Mouse (Mus musculus): ENCODE measurements at regions not wholly inside any gene's neighbourhood (a gene's known extent, or its start where the extent isn't known, plus 50 kb on each side); places are given as distances from the start of the nearest gene placed in this dataset.

DNA sequence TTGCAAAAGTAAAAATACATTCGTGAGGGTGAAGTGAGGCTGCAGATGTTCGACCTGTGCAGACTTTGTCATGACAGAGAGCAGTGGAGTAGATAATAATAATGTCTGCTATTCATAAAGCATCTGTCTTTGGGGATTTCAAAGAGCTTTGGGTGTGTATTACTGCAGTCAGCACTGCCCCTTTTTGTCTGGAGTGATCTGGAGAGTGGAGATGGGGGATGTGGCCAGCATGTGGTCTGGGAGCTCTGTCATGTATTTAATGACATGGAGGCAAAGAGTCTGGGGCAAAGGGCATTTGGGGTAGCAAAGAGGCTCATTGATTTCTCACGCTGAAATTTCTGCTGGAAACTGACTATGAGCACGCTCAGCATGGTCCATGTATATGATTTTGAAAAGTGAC, 510.8 kb upstream of the Pou3f2 start:
- CTCF ChIA-PET = no interaction called here

DNA sequence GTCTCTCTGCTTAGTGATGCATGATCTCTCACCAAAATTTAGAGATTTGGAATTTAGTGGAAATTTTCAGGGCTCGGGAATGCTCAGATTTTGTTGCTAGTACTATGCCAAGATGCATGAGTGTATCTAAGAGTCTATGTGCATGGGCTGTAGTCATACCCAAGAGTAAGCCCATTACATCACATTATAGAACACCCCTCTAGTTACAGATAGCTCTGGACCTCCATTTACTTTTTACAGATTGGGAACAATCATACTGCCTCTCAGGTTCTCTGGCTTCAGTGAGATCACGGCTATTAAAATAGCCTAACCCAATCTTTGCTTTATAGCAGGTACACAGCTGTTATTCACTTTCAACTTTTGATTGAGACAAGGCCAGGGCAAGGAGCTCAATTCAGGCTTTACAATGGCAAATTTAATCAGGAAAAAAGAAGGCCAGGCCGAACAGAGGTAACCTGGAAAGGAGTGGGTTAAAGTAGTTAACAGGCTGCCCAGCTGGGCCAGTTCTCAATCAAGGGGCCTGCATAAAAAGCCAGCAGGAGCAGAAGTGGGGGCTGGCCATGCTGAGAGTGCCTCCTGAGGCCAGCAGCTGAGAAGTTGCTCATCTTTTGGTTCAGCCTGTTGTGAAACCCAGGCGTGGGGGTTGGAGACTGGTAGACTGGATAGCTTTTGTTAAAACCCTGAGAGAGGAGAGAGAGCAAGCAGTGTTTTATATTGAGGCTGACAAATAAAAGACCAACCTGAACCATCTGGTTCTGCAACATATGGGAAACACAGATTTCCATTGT, 509.2 kb upstream of the Pou3f2 start:
- CTCF ChIA-PET = no interaction called here

DNA sequence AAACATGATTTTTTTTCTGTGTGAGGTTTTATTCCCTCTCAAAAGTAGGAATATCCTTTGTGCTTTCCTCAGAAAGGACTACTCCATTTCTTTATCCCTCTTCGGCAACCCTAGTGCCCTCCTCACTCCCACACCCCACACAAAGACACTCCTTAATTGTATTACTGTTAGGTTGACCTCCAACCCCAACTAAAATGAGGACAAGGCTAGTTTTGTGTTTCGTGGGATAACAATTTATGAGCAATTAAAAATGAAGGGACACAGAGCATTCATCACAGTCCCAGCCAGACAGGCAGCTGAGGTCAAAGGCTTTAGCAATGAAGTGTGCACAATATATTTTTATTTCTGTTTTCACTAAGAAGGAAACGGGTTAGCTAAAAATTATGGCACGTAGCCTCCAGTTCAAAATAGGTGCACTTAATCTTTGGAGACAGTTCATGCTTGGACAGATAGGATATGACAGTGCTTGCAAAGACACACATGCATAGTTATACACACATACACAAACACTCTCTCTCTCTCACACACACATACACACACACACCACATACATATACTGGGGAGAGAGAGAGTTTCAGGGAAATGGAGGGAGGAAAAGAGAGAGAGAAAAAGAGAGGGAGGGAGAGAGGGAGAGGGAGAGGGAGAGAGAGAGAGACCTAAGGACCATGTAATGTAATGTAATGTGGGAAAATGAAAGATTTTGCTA, 498.8 kb upstream of the Pou3f2 start:
- CTCF ChIA-PET = no interaction called here

DNA sequence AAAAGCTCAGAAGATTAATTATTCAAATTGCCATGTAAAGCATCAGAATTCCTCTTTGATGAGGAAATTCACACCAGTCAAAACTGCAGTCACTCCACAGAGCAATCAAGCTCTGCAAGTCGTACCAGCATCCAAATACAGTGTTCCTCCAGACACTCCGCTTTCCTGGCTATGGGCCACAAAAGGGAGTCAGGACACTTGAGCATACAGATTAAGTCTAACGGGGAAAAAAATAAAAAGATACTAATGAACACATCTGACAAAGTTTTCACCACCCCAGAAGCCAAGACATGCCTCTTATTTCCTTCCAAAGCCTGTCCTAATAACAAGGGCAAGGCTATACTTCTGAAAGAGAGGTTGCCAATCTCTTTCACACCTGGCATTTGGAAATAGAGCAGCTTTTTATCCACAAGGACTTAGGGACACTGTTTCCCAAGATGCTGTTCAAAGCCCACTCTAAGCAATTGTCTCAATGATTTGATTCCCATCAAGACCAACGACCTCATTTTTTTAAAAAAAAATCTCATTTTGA, 485.5 kb upstream of the Pou3f2 start:
- CTCF ChIA-PET = no interaction called here

DNA sequence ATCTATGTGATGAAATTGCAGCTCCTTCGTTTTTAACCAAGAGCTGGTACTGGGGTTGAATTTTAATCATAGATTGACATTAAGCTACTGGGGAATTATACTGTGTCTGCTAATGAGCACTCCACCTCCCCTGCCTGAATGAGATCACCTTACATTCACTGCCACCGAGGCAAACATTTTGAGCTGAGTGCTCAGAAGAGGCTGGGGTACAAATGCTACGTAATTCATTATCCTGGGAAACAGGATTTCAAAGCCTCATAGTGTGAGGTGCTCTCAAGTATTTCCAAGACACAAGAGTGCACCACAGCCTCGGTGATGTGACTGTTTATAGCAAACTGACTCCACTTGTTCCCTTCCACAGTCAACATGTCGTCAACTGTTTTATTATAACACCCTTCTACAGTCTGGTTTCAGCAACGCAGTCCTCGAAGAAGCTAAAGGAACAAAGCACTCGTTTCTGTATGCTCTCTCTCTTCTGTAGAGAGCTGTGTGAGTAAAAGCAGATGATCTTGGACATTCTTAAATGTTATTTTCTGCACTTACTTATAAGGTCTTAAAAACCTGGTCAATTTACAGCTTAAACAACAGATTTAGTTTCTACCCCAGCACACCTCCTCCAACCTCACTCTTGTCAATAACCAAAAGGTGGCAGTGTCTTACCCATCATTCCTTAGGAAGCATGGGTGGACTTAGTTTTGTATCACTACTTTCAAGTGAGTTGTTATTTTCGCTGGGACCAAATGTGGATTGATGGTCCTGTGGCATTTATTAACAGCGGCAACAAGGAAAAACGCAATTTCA, 484.8 kb upstream of the Pou3f2 start:
- CTCF ChIA-PET = no interaction called here

DNA sequence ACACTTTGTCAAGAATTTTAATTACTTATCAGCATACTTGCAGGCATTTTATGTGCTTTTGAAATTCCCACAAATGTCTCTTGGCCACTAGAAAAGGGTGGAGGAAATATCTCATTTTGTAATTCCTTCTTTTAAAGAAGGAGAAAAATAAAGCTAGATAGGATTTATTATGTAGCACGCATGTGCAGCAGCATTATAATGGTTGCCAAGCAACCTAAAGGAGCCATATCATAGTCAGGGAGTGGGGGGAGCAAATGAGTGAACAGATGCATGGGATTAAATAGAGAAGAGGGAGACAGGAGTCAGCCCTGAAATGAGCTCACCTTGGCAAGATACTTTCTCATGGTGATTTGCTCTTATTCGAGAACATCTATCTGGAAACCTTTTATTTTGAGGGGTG, 483.0 kb upstream of the Pou3f2 start:
- CTCF ChIA-PET = no interaction called here

DNA sequence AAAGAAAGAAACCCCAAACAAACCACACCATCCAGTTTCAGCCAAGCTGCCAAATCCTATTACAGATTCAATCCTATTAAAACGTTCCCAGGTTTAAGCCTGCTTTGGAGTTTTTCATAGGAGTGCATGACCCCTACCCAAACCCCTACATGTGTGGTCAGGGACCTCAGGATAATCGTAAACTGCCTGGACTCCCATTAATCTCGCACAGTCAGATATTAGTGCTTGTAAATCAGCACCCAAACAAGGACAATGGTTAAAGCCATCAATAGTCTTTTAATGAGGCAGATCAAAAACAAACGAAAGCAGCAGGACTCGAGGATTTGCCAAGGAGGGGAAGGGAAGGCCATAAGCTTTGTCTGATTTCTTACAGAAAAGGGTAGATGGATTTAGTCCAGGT, 482.3 kb upstream of the Pou3f2 start:
- CTCF ChIA-PET = no interaction called here

DNA sequence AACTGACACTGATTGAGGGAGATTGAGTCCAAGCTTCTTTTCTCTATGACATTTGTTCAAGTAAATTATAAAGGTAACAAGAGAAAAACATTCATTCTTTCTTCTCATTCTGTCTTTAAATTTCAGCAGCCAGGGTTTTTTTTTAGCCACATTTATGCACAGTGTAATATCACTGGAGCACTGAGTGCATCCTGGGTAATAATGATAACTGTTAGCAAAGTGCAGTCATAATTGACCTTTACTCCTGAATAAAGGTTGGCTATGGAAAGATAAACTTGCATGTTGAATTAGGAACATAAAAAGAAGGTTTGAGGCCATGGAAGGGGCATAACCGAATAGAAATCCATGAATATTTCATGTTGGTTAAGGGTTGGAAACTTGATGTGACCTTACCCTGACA, 461.3 kb upstream of the Pou3f2 start:
- CTCF ChIA-PET = no interaction called here

DNA sequence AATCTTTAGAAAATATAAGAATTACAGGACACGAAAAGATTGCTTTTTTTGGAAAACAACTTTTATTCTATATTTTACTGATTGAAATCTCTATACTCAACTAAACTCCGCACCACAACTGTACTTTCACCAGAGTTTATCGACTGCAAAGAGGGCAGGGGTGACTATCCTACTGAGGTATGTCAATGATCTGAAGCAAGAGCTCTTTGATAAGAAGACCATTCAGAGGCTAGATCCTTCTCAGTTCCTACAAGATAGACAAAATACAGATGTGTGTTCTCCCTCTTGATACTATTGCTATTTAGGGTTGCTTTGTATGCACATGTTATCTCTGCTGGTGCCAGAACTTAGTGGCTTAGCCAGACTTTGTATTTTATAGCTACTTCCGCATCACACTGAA, 460.7 kb upstream of the Pou3f2 start:
- CTCF ChIA-PET = no interaction called here

DNA sequence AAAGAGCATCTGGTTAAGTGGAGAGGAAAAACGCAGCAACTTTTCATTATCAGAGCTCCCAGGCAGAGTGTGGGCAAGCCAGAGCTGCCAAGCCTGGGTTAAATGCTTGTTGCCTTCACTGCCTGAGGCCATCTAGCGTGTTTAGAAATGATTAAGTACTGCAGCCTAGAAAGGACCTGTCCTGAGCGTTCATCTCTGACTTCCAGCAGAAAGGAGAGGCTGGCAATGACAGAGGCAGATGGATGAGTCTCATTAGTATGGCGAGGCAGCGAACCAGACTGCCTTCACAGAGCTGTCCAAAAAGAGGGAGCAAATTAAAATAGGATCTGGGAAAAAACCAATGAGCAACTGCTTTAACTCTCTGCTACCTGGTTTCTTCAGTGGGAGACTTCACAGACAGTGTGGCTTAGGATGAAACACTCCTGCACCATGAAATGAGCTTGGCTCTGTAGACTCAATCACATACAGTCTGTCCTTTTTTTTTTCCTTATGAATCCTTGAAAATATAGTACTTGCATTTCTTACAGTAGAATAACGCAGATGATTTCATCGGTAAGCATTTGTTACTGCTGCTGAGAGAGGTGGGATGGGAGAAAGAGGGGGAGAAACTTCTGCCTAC, 458.7 kb upstream of the Pou3f2 start:
- CTCF ChIA-PET = no interaction called here

DNA sequence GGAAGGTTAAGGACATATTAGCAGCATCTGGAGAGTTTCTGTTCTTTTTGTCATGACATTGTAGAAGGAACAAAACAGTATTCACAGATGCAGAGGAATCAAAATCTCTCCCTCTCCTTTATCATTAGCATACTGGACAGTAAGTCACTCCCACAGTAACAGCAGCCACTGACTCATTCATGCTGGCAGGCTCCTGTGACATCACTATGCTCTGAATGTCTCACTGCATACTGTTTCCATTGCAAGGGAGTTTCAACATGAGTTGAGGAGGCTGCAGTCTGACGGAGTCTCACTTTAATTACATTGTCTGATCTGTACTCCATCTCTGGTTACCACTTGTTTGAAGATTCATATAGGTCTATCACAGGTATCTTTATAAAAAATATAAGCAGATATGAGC, 450.1 kb upstream of the Pou3f2 start:
- CTCF ChIA-PET = no interaction called here

DNA sequence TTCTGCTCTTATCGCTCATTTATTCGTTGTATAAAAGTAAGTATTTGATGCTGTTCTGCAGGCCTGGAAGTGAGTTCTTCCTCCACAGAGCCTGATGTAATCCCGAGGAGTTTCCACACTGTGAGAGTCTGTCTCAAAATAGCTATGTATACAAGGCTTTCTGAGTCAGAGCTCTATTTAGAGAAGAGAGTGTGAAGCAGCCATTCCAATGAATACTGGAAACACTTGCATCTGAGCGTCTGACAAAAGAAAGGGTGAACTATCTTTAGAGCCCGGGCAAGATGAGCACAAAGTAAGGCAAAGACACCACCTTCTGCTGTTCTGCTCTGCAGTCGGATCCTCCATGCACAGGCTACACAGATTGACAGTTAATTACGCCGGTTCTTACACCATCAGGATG, 436.0 kb upstream of the Pou3f2 start:
- CTCF ChIA-PET = no interaction called here

DNA sequence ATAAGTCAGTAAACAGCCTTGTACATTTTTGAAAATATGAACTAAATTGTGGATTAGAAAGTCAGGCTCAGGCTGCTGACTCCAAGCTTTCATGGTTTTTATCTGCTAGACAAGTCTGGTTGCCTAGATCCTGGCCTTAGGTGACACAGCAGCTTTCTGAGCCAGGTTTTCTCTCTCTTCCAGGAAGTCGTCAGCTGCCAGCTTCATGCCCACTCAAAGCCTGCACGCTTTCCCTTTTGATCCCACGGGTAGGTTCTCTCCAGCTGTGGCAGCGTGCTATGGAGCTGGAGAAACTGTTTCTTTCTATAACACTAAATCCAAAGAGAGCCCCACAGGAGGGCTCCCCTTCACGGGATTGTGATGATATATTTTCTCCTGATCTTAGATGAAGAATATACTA, 426.7 kb upstream of the Pou3f2 start:
- CTCF ChIA-PET = no interaction called here

DNA sequence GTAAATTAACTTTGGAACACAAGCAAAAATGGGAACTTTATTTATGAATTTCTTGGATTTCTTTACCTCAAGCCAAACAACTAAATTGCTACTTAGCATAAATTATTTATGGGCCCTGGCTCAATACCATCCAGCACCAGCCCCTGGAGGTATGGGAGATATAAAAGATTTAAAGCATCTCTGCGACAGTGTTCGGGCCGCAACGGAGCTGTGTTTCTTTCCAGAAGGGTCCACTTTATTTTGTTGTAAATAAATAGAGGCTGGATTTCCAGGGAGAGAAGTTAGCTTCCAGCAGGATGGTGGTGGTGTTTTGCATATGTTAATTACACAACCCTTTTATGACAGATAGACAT, 404.5 kb upstream of the Pou3f2 start:
- CTCF ChIA-PET = no interaction called here

DNA sequence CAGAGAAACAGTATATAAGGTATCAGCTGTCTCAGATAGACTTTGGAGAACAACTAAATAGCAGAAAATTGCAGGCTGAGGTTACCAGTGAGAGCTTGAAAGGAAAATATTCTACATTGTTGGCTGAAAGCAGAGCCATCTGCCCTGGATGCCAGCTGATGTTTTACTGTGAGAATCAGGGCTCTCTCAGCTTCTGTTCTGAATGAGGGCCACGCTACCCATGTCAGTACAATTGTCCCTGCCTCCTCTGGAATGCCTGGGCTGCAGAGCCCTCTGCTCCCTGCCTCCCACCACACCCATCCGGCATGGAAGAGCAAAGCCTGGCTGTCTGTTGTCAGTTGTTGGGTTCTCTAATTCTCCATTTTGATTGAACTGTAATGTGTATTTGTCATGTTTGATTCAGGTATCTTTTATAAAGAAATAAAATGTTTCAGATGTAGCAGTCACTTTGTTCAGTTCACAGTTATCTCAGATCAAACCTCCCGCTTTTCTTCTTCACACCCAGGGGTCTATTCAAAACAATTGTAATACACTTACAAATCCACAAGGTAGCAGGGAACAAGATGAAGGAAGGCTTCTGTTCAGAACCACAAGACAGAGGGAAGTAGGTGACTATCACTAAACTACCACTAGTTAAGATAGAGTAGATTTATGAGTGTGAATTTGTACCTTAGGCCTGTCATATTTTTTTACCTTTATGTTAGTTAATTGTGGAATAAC, 404.0 kb upstream of the Pou3f2 start:
- CTCF ChIA-PET = no interaction called here

DNA sequence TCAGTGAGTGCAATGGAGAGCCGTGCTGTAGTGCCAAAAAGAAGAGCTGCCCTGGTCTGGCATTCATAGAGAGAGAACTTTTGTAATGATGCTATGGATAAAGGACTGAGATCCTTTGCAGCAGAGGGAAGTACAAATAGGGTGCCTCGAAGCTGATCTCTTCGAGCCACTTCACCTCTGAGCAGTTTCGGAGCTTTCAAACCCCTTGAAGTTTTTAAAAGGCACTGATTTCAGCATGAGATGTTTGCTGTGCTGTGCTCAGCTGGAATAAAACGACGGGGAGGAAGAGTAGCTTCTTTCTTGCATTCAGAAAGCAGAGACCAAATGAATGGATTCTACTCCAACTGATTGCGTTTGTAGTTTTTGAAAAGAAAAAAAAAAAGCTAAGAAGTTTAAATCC, 392.5 kb upstream of the Pou3f2 start:
- CTCF ChIA-PET = no interaction called here

DNA sequence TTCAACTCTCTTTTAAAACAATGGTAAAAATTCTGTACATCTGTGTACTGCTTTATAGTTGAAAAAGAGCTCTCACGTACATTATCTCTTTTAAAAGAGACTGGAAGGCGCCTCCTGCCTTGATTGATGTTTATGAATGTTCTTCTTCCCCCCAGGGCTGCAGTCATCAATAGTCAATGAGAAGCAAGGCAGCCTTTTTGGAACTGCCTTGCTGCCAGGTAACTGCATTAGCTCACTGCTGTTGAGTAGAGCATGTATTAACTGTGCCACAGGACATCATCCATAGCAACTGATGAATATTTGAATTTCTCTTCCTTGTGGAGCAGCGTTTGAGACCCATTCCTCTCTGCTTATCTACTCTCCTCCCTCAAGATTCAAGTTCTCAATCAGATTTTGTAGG, 387.2 kb upstream of the Pou3f2 start:
- CTCF ChIA-PET = no interaction called here

DNA sequence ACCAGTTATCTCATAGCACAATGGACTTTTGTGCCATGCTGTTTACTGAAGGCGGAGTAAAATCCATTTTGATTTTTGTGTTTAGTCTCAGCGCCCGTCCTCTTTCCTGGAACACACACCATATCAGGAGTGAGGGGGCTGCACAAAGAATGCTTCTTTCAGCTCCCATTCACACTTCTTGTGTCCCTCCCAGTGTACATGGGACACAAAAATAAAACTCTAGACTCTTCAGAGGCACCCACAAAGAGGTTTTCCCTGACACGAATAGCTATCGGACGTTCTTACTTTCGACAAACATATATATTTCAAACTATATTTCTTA, 347.9 kb upstream of the Pou3f2 start:
- CTCF ChIA-PET = no interaction called here

DNA sequence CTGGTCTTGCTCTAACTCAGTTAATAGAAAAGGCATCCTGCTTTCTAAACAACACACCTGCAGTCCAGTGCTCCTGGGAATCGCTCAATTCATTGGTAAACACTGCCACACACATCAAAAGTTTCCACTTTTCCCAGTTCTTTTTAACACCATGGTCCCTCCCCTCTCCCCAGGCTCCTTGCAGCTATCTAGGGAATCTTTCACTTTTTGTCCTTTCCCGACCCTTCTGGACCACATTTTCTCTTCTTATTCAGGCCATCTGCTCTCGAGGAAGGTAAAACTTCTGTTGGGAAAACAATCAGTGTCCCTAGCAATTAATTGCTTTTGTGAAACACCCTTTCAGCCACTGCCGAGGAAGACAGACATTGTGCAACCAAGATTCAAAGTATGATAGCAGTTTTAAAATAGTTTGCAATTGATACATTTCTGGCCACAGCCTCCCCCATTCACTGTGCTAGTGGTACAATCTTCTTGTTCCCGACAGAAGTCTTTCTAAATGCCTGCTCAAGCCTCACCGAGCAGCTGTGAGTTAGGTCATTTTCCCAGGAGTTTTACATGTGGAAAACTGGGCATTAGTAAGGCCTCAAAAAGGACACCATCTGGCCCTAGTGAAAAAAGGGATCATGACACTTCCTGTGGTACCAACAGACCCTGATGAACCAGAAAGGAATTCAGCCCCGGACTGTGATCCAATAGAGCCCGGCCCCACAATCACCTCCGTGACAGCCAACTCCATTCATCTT, 347.4 kb upstream of the Pou3f2 start:
- CTCF ChIA-PET = no interaction called here

DNA sequence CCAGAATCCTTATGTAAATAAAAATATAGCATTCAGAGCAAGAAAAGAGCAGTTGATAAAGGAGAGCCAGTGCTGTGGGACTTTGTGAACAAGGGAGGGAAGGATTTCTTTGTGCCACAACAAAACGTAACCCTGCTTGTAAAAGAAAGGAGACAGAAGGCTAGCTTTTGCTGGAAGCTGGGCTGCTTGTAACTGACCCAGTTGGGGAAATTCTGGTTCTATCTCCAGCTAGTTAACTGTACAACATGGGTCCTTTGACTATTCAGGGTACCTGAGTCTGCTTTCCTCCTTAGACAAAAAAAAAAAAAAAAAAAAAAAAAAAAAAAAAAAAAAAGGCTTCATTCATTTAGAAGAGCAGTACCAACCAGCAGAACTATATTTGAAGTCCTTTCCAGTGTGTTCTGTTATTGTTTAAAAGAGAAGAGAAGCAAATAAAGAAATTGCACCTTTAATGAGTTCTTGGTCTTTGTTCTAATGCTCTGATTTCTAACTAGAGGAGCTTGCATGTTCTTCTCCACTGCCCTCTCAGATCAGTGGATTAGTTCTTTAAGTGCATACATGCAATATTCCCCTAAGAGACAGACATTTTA, 345.8 kb upstream of the Pou3f2 start:
- CTCF ChIA-PET = no interaction called here

DNA sequence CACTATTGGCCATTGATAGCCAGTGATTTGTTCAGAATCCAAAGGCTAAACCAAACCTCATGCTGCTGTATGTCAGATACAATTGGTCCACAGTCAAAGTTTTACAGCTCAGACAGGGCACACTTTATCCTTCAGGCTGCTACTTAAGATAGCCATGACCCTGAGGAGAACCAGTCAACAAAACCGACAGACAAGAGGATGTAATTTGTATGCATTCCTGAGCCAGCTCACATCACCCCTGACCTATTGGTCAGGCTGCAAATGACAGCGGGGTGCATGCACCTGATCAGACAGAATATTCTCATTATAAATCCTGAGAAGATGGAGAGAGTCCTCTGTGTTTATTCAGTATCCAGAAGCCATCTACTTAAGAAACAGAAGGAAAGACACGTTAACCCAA, 315.5 kb upstream of the Pou3f2 start:
- CTCF ChIA-PET = no interaction called here

Measured in spleen, embryonic (tissue).